Mouse (Mus musculus): ENCODE results near the gene Myh1.

Myh1 gene

DNA sequence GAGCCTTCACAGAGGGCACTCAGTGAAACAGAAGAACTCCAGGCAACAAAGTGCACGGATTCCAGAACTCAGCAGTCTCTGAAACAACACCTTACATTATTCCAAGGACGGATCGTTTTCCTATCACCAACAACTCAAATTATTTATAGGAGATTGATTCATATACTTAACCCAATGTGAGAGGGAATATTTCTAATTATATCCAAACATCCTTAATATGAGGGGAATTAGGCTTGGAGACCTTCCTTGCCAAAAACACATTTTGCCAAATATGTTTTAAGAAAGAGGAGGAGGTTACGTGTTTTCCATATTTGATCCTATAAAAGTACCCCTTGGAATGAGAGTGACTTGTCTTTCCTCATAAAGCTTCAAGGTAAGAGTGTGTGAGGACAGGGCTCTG lies at the start of gene Myh1:
Gene Myh1, plus strand, starts transcription at position 301 of the 400 bp plus-strand sequence.
- DNase-seq (ENCODE audit: low read depth), result no peak

DNA sequence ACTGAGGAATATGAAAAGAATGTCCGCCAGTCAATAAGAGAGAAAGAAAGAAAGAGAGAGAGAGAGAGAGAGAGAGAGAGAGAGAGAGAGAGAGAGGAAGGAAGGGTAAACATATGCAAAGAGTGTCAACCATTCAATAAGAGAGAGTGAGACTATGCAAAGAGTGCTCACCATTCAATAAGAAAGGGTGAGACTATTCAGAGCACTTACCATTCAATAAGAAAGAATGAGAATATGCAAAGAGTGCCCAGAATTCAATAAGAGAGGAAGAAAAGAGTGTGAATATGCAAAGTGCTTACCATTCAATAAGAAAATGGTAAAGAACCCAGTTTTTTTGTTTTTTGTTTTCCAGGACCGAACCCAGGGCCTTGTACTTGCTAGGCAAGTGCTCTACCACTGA lies 49.6 kb upstream of the Myh1 start:
- no peak for DNase-seq (ENCODE audit: low read depth)

DNA sequence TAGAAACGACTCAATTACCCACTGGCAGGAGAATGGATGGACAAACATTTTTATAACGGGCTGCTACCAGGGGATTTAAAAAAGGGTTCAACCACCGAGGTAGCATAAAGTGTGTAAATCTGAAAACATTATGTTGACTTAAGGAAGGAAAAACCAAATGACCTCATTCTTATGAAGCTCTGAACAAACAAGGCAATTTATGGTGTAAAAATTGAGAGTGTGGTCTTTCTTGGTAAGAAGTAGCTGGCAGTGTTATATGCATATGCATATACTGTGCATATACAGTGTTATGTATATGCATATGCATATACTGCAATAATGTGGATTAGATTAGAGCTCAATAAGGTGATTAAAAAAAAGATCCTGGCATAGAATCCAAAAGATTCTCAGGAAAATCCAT lies 48.7 kb upstream of the Myh1 start:
- DNase-seq (ENCODE audit: low read depth), result no peak

DNA sequence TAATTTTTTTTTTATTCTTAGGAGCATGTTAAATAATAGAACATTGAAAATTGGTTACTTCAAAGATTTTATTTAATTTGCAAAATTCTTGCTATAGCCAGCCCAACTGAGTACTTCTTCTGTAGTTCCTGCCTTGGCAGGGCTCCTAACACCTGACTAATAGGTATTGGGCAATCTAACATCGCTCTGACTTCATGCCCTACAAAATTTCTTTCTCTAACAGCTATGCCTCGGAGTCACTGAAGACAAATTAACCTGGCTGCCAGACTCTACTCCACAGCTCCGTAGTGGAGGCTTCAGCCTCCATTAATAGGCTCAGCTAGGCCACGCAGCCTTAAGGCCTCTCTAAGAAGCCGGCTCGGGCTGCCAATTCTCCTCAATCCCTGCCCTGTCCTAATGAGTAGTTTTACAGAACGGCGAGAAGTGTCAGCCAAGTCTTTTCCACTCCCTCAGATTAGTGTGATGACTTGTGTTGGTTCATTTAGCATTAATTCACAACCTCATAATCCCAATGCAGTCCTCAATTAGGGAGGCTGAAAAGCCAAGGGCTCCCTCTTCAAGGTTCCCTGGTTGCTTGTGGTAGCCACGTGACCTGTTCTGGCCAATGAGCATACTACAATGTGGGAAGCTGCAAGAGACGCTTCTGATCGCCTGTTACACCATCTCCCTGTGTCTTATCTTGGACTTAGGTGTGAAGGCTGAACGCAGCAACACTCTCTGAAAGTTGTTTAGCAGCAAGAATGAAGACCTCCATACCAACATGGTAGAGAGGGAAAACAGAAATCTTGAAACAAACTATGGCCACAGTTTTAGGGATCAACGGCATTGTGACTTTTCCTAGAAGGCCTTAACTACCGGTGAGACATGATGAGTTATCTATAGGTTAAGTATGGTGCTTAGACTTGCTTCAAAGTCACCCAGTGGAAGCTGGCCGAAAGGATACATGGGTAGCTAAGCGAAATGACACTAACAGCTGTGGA lies 47.9 kb upstream of the Myh1 start:
- DNase-seq (ENCODE audit: low read depth), result no peak

DNA sequence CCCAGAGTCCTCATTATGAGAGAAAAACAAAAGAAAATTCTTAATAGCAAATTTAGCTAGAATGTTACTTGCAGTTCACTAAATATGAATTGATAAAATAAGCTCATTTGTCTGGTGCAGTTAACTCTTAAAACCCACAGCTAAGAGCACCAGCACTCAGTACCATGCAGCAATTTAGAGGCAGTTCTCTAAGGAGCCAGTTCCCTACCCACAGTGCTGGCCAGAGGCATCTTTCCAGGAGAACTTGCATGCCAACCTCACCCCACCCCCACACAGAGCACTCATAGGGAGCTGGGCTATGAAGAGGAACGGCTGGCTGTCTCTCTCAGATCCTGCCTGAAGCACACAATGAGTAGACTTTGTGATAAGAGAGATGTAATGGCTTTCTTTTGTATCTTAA lies 46.7 kb upstream of the Myh1 start:
- no peak for DNase-seq (ENCODE audit: low read depth)

DNA sequence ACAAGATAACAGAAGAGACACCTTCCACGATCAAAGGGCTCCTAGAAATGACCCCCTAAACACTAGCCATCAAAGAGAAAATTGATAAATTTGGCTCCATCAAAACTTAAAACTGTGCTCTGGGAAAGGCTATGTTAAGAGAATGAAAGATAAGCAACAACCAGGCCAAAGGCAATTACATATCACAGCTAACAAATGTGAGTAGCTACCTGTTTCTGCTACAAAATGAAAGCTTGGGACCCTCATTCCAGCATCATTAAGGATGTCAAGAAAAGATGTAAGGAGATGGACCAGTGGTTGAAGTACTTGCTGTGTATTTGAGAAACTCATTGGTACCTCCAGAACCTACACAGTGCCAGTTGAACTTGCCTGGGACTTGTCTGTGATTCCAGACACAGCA lies 46.0 kb upstream of the Myh1 start:
- DNase-seq (ENCODE audit: low read depth), result no peak

DNA sequence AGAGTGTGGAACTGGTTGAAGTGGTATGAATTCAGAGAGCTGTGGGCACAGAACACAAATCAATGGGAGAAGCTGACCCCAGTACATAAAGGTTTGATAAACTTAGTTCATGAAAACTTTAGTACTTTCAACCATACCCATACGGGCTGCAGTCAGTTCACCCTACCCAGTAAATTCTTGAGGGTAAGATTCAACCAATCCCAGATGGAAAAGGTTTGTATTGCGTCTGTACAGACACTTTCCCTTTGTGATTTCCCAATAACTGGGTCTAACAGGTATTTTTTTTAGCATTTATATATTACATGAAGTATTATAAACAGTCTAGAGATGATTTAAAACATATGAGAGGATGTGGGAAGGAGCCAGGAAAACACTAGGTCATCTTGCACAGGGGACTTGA lies 44.2 kb upstream of the Myh1 start:
- DNase-seq (ENCODE audit: low read depth), result no peak

DNA sequence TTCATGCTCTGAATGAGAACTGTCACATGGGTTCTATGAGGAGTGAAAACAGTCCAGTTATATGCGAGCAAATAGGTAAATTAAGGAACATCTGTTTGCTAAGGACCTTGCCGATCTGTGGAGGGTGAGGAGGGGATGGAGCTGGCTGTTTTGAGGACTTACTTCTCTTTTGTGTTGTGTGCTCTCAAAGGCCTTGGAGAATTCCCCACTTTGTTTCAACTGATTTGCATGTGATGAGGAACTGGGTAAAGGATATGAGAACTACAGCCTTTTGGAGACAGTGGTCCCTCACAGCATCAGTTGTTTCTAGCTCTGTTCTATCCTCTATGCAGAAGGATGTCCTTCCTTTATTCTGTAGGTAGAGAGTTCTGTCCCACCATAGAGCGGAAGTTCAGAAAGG lies 39.7 kb upstream of the Myh1 start:
- no peak for DNase-seq (ENCODE audit: low read depth)

DNA sequence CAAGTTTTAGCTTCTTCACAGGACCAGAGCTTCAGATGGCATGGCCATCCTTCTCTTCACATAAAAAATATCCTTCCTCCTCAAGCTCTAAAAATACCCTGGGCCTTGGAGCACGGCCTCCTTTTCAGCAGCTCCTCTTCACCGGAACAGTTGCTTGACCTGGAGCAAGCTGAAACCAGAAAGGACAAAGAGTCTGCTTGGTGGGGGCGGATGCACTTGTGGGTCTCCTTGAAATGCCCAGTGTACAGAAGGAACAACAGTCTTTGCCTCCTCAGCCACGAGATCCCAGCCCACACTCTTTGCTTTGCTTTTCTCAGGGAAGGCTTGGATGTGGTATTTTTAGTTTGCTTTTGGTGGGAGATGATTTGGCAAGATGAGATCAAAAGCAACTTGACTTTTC lies 36.2 kb upstream of the Myh1 start:
- no peak for DNase-seq (ENCODE audit: low read depth)

DNA sequence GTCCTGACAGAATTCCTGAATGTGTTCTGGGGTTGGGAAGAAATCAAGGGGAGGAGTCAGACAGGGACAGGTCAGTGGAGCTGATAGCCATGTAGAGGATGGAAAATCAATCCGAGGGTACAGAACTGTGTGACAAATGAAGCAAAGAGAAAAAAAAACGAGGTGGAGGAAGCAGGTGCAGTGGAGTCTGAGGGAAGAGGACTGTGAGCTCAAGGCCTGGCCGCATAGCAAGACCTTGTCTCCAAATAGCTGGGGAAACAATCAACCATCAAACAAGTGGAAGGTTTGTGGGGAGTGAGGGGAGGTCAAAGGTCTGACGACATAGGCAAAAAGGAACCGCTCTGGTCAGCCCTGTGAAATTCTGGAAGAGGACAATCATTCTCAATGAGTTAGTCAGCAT lies 35.0 kb upstream of the Myh1 start:
- no peak for DNase-seq (ENCODE audit: low read depth)

DNA sequence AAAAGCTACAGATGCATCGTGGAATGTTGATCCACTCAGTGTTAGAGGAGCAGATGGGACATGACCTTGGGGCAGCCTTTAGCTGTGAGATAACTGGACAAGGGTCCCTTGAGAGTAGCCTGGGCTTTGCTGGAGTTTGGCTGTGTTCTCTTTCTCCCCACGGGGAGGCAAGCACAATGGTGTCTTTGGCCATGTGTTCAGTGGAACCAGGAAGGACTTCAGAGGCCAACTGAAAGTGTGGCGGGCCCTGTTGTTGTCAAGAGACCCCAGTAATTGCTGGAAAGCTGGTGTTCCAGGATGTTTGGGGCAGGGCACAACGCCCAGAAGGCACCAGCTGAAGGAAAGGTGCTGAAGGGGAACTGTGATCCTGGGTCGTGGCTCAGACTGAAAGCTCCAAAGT lies 30.6 kb upstream of the Myh1 start:
- no peak for DNase-seq (ENCODE audit: low read depth)

DNA sequence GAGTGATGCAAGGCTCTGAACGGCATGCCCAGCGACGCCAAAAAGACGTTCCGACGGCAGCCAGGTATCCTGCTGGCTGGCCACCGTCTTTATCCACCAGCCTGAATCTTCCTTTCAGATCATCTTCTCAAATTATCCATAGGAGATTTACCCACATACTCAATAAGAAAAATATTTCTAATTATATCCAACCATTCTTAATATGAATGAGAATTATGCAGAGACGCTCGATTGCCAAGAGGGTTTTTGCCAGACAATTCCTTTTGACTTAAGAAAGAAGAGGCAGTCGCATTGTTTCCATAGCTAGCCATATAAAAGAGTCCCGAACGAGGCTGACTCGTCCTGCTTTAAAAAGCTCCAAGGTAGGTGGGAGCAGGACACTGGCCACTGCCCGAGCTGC lies 29.1 kb upstream of the Myh1 start, which contains the start of gene Myh2:
Gene Myh2, plus strand, starts transcription at position 301 of the 400 bp plus-strand sequence.
- DNase-seq (ENCODE audit: low read depth), result no peak

DNA sequence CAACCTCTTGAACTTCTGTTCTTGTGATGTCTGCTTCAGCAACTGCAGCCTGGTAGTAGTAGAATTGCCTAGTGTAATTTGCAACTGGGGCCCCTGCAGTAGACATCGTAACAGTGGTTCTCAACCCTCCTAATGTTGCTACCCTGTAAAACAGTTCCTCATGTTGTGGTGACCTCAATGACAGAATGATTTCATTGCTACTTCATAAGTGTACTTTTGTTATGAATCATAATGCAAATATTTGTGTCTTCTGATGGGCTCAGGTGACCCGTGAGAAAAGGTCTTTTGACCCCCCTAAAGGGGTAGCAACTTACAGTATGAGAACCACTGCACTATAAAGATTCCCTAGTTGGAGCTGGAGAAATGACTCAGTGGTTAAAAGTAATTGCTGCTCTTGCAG lies 27.4 kb upstream of the Myh1 start:
- DNase-seq (ENCODE audit: low read depth), result no peak

DNA sequence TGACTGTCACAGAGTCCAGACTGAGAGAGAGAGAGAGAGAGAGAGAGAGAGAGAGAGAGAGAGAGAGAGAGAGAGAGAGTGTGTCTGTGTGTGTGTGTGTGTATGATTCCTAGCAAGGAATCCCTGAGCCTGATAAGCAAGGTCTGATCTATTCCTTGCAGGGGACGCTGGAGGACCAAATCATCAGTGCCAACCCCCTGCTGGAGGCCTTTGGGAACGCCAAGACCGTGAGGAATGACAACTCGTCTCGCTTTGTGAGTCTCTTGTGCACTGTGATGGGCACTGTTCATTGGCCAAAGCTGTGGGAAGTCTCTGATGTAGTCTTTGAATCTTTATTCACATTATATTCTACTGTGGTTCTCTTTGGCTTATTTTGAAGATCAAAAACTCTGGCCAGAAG lies 23.5 kb upstream of the Myh1 start:
- DNase-seq (ENCODE audit: low read depth), result no peak

DNA sequence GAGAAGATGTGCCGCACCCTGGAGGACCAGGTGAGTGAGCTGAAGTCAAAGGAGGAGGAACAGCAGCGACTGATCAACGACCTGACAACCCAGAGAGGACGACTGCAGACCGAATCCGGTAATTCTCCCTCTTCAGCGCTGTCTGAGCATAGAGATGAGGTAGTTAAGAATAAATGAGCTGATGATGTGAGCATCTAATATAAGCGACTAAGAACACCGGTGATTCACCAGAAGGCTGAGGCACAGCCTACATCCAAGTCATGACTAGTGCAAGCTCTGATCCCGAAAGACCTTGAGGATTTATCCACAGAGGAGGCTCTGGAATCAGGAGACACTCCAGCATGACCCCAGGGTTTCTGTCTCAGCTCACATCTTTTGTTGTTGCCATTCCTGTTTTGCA lies 9.5 kb upstream of the Myh1 start:
- DNase-seq (ENCODE audit: low read depth), result no peak

DNA sequence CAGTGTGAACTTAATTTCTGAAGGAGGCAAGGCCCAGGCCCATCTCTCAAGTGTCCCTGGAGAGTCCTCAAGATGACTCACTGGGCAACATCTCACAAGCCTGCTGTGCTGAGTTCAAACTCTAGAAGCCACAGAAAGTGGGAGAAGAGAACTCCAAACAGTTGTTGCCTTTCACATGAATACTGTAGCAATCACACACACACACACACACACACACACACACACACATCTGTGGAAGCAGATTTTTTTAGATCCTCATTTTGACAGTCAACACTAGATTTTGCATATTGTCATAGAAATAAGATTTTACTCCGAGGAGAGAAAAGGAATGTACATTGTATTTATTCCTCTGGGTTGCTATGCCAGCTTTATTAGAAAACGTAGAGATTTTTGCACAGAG lies 9.0 kb upstream of the Myh1 start:
- no peak for DNase-seq (ENCODE audit: low read depth)

DNA sequence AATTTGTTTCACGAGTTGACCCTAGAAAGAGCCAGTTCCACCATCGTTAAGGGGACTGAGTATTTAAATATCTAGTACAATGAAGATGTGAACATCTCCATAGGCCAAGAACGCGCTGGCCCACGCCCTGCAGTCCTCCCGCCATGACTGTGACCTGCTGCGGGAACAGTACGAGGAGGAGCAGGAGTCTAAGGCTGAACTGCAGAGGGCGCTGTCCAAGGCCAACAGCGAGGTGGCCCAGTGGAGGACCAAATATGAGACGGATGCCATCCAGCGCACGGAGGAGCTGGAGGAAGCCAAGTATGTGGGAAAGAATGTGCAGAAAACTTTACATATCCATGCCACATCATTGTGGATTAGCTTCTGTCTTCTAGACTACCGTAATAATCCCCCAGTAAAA lies 8.4 kb upstream of the Myh1 start:
- no peak for DNase-seq (ENCODE audit: low read depth)

DNA sequence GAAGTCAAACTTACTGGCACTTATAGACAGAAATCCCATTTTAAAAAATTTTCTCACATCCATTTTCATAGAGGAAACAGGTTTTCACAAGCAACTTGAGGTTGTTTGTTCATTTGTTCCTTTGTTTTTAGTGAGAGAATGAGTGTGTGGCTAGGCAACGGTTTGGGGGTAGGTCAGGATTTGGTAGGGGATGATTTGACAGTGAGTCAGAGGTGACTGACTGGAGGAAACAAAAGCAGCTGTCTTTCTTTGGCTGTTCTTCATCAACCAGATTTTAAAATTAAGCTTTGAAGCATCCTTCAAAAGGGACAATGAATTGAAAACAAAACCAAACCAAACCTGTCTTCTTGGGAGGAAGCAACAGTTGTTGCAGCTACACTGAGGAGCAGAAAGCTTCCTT lies 531 bp upstream of the Myh1 start:
- DNase-seq (ENCODE audit: low read depth), result no peak

DNA sequence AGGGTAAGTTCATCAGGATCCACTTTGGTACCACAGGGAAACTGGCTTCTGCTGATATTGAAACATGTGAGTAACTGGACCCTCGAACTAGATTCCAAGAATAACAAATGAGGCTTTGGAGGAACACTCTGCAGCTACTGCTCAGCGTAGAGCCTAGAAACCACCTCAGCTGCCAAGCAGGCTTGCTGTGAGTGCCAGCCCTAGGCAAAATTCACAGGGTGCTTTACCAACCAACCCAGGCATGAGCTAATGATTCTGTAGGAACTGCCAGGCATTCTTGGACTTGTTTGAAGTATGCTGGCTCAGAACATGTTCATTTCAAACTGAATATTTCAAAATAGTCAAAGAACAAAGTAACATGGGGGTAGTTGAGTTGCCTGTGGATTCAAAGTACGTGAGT lies 4.9 kb downstream of the Myh1 start:
- no peak for DNase-seq (ENCODE audit: low read depth)

DNA sequence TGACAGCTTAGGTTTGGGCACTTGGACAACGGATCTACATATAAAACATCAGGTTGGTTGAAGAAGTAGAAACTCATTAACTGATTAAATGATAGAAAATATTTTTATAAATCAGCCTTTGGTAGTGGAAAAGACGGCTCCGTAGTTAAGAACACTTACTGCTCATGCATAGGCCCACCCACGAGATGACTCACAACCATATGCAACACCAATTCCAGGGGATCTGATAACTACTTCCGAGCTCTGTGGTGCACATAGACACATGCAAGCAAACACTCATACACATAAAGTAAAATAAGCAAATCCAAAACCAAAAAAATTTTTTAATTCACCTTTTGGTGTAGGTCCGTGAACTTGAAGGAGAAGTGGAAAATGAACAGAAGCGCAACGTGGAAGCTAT lies 22.0 kb downstream of the Myh1 start:
- no peak for DNase-seq (ENCODE audit: low read depth)

DNA sequence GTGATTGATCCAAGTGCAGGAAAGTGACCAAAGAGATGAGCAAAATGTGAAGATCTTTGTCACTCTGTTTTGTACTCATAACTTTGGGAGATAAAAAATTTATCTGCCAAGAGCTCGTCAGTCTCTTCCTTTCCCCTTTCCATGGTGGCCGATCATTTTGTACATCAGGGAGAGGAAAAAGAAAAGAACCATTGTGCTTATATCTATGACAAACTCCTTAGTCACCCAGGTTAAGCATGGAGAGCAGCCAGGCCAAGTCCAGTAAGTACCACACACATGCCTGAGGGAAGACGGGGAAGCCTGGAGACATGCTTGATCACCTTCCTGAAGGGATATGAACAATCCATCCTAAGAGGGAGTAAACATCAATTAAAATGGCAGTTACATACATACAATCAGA lies 24.6 kb downstream of the Myh1 start:
- no peak for DNase-seq (ENCODE audit: low read depth)

DNA sequence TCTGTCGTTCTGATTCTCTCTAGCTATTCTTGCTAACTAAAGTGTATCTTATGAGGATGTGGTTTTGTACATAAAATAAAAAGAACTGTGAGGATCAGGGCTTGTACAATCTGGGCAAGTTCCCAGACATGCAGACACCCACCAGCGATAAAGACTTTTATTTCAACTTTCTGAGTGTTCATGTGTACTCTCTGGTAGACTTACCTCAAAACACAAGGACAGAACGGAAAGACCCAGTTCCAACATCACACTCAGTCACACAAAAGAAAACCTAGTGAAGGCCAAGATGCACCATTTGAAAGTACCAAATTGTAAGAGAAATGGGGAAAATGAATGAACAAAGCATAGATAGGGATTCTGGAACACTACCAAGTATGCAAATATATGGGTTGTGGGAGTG lies 28.9 kb downstream of the Myh1 start:
- DNase-seq (ENCODE audit: low read depth), result no peak

DNA sequence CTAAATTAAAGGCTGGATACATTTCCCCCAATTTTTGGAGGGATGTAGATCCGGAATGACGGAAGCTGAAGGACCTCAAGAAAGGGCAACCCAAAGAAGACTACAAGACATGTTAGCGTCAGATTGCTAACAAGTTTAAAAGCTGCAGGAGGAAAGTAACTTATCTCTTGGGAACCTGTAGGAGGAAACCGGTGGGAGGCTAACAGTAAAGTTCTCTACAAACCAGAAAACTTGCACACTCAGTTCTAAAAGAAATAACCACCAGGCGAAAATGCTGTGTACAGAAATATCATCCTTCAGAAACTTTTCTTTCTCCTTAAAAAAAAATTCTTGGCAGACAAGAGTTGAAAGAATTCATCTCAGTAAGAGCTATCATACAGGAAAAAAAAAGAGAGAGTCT lies 29.3 kb downstream of the Myh1 start:
- no peak for DNase-seq (ENCODE audit: low read depth)

DNA sequence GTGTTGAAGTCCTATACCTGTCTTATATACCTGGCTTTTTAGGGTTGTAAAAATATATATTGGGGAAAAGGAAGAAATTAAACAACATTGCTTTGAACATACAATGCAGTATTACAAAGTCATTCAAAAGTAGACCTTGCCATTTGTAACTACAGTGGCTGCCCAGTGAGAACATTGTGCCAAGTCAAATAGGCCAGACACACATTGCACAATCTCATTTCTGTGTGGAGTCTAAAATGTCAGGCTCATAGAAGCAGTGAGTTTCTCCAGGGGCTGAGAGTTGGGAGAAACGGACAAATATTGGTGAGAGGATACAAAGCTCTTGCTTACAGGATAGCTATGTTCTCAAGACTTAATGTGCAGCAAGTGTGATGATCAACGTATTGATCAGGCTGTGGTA lies 30.1 kb downstream of the Myh1 start:
- no peak for DNase-seq (ENCODE audit: low read depth)
